Mouse (Mus musculus) left cerebral cortex, adult 8-10 months (tissue): ENCODE measurements around the gene Cdk5r1. TPM values are rescaled to one million over a fixed set of nuclear protein-coding genes. Genes with fewer than 3 reads are reported as not detected.

Experiments used
- total RNA-seq, 4 experiments: library from RNA; stranded (reverse); gene quantifications; 2 replicates each; pipeline ENCODE4 v1.2.4; 2022

Gene Cdk5r1
- total RNA-seq, 4 experiments from 2014 or later: 252 to 280 (median 262) TPM

Other genes starting within 250 kb of the Cdk5r1 start
- 10 to 100 TPM; 23.0 to 29.2 (median 24.2) TPM for gene Rhbdl3, start 176.1 kb upstream of the Cdk5r1 start, total RNA-seq
- gene 5730455P16Rik, start 99.0 kb upstream of the Cdk5r1 start, total RNA-seq: 10 to 100 TPM; 49.0 to 55.7 (median 53.1) TPM
- 100 to 1,000 TPM; 100 to 117 (median 107) TPM for gene Zfp207, start 93.7 kb upstream of the Cdk5r1 start, total RNA-seq
- 100 to 1,000 TPM in 1 of 4 experiments, 10 to 100 TPM in 3; 93.9 to 105 (median 97.8) TPM for gene Psmd11, start 48.4 kb upstream of the Cdk5r1 start, total RNA-seq